Mouse (Mus musculus) embryonic facial prominence, embryonic 11.5 days (tissue): ENCODE measurements around the gene Scrn1. TPM values are rescaled to one million over a fixed set of nuclear protein-coding genes. Genes with fewer than 3 reads are reported as not detected.
A peak's percentile ranks its signal among the peaks of the same experiment; 100 is the strongest.

Experiments
- ATAC-seq: fragments of 200-750 bp; cut with Nextera tagmentation; replicated peaks from 2 replicates; pipeline ENCODE4 v1.8.0; 2017; ENCODE audit warnings: low read depth; ENCODE audit not compliant: insufficient number of reproducible peaks, low FRiP score, low TSS enrichment
- DNase-seq: peaks from one replicate; pipeline ENCODE4 v3.0.0-alpha.2; 2015; ENCODE audit warnings: low spot score
- H3K27ac ChIP-seq: fragments of 300-500 bp; sonication (generic); replicated peaks from 2 replicates; pipeline ENCODE4 v1.5.1; 2014; ENCODE audit warnings: mild to moderate bottlenecking, low read depth, low read length, control low read depth
- H3K27me3 ChIP-seq: fragments of 300-500 bp; sonication (generic); 2 replicates; pipeline ENCODE4 v1.6.1; 2014; ENCODE audit warnings: mild to moderate bottlenecking, low read length, moderate library complexity, mixed read lengths; ENCODE audit not compliant: control insufficient read depth, insufficient read depth
- H3K36me3 ChIP-seq: fragments of 300-500 bp; sonication (generic); replicated peaks from 2 replicates; pipeline ENCODE4 v1.6.1; 2014; ENCODE audit warnings: low read depth, mild to moderate bottlenecking, low read length, moderate library complexity, mixed read lengths; ENCODE audit not compliant: control insufficient read depth, insufficient read depth
- H3K4me1 ChIP-seq: fragments of 300-500 bp; sonication (generic); 2 replicates; pipeline ENCODE4 v1.6.1; 2014; ENCODE audit warnings: low read length, mixed read lengths; ENCODE audit not compliant: control insufficient read depth, insufficient read depth
- H3K4me2 ChIP-seq: fragments of 300-500 bp; sonication (generic); 2 replicates; pipeline ENCODE4 v1.6.1; 2014; ENCODE audit warnings: low read depth, mild to moderate bottlenecking, control low read depth, low read length, moderate library complexity
- H3K4me3 ChIP-seq: fragments of 300-500 bp; sonication (generic); 2 replicates; pipeline ENCODE4 v1.5.1; 2014; ENCODE audit warnings: low read depth, low read length, control low read depth
- H3K9ac ChIP-seq: fragments of 300-500 bp; sonication (generic); replicated peaks from 2 replicates; pipeline ENCODE4 v1.6.1; 2014; ENCODE audit warnings: mild to moderate bottlenecking, control low read depth, low read length
- H3K9me3 ChIP-seq: fragments of 300-500 bp; sonication (generic); replicated peaks from 2 replicates; pipeline ENCODE4 v1.6.1; 2016; ENCODE audit warnings: mild to moderate bottlenecking, low read length, inconsistent platforms, mixed read lengths; ENCODE audit not compliant: control insufficient read depth
- WGBS: fragments of 180-500 bp; shearing (Covaris S2); extraction: QIAGEN DNeasy Blood & Tissue Kit; methylation state at CpG from one replicate; pipeline ENCODE4 v1.1.7; 2014; 5-methylcytosine and 5-hydroxymethylcytosine counted together
- polyA plus RNA-seq: library from polyadenylated mRNA; unstranded; fragments of >200 nt; fragmentation: Nextera tagmentation; extraction: Ambion mirVana; gene quantifications from 2 replicates; pipeline ENCODE4 v1.2.1, GENCODE M21; 2014

Gene Scrn1
- polyA plus RNA-seq, 1 experiment from 2014 or later: 25.4 TPM

DNA sequence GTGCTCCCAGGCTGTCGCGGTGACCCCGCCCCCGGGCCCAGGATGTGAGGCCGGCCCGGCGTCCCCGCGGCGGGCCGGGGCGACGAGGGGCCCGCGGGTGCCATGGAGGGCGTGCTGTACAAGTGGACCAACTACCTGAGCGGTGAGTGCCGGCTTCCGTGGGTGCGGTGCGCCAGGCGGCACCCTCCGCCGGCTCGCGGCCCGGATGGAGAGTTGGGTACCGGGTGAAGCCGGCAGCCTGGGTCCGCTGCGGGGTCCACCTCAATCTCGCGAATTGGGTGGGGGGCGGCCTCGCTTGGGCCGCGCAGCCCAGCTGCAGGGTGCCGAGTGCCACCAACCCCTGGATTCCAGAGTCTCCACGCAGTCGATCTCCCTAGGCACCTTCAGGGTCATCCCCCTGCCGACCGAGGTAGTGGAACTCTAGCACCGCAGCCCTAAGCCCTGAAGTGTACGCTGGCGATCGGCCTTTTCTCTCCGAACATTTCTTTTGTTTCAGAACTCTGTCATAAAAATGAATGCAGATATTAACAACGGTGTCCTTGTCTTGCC lies 29.1 kb upstream of the Scrn1 start:
- Histone ChIP-seq H3K4me3 (peak overlapping the region; percentile 80), H3K4me2 (peak overlapping the region; percentile 69), H3K27me3 (no peaks in the 10 kb centered on the region), H3K9ac (peak overlapping the region; percentile 85), H3K4me1 (no peaks in the 10 kb centered on the region), H3K9me3 (no peaks in the 10 kb centered on the region), H3K27ac (no peak overlapping the region; the same call in 1 of the 2 replicates), H3K36me3 (no peaks in the 10 kb centered on the region)
- under 1% methylated on average over 48 of the region's 48 CpGs for WGBS
- peak; percentile 68 for ATAC-seq
- DNase-seq: peak; percentile 40

DNA sequence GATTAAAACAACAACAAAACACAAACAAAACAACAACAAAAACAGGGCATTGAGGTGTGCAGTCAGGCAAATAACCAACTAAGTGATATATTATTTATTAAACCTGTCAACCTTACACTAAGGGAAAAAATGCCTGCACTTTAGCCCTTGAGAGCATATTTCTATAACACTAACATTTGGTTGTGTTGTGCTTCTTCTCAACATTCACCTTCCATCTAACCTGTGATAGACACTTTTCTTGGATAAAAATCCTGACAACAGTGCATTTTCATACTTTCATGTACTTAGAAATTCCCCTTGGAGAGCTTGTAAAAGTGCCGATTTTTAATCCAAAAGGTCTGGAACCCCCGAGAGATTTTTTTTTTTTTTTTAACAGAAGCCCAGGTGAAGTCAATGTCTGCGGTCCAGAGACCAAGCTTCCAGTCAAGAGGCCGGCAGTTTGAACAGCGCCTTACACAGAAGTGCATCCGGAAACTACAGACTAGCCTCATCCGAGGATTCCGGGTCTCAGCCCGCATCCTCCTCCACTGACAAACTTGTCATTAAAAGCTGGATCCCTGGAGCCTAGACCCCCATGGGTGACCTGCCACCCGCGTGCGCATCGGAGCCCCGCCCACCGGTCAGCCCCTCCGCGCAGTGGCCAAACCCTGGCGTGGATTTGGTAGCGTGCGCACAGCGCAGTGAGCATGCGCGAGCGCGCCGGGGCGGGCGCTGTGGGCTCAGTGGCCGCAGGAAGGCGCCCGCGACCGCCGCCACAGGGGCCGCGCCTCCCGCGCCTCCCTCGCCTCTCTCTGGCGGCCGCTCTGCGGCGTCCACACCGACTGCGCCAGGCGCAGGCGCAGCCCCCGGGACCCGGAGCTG lies 28.4 kb upstream of the Scrn1 start, which contains the start of gene Plekha8:
Plekha8 (plus strand) TSS at position 643 of the 861 bp plus-strand sequence.
- ATAC-seq: peak; percentile 91

DNA sequence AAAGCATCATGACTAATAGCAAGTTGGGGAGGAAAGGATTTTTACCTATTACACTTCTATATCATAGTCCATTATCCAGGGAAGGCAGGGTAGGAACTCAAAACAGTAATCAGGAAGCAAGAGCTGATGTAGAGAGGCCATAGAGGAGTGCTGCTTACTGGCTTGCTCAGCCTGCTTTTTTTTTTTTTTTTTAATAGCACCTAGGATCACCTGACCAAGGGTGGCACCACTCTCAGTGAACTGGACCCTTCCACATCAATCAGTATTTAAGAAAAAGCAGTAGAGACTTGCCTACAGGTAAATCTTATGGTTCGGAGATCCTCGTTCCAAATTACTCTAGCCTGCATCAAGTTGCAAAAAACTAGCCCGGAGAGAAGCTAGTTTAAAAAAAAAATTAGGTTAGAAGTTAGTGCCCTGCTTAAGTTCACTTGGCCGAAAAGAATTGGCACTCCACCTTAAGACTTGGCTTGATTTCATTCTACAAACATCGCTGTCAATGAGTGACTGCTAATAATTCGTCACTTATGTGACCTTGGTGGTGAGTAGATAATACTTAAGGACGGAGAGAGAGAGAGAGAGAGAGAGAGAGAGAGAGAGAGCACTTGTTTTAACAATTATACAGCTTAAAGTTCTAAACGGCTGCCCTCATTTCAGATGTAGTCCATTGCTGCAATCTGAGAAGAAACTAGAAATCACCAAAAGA lies 27.6 kb upstream of the Scrn1 start:
- no peak overlapping the region for H3K27ac ChIP-seq
- WGBS: 55% methylated on average over 8 of the region's 8 CpGs

More for the DNA sequence above, 28.4 kb upstream of the Scrn1 start, which contains the start of gene Plekha8:
- Histone ChIP-seq H3K4me3 (peak within 1 kb of the TSS; percentile 80), H3K4me1 (no peaks in the 10 kb centered on the region), H3K4me2 (peak within 1 kb of the TSS; percentile 69), H3K27ac (no peak within 1 kb of the TSS; the same call in 1 of the 2 replicates), H3K9ac (peak within 1 kb of the TSS; percentile 85), H3K27me3 (no peaks in the 10 kb centered on the region), H3K9me3 (no peaks in the 10 kb centered on the region), H3K36me3 (no peaks in the 10 kb centered on the region)
- under 1% methylated on average over 47 of the region's 49 CpGs for WGBS
- DNase-seq: peak; percentile 95

DNA sequence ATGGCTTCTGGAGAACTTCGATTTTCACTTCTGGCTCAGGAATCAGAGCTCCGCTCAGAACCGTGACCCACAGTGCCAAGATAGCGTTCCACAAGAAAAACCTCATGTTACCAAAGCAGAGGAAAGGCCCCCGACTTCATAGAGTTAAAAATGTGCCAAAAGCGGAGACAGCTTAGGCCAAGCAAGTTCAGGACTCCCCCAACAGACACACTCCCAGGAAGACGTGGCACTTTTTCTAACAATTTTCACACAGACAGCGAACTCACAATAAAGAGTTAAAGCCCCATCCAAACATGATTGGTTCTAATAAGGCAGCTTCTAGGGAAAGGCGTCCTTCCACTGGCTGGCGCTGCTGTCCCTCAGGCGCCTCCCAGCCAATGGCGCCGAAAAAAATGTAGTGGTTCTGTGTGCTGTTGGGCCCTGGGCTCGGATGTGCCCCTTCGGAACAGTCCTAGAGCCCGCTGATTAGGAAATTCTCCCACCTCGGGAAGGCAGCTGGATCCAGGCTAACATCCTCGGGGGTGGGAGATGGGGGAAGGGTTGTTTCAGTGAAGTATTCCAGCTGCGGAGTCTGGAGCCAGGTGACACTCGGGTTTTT lies 26.7 kb upstream of the Scrn1 start:
- peak overlapping the region; percentile 62 for H3K9ac ChIP-seq
- H3K36me3 ChIP-seq: no peaks in the 10 kb centered on the region
- H3K4me2 ChIP-seq: peak overlapping the region; percentile 64
- no peaks in the 10 kb centered on the region for H3K27me3 ChIP-seq
- no peaks in the 10 kb centered on the region for H3K4me1 ChIP-seq
- peak; percentile 90 for DNase-seq
- peak; percentile 70; the same call in 1 of the 2 replicates for ATAC-seq
- no peak overlapping the region for H3K27ac ChIP-seq
- no peaks in the 10 kb centered on the region for H3K9me3 ChIP-seq
- H3K4me3 ChIP-seq: peak overlapping the region; percentile 55
- under 1% methylated on average over 20 of the region's 20 CpGs for WGBS

More for the DNA sequence above, 27.6 kb upstream of the Scrn1 start:
- H3K4me2 ChIP-seq: no peak overlapping the region; the same call in 1 of the 2 replicates
- no peaks in the 10 kb centered on the region for H3K4me1 ChIP-seq
- peak overlapping the region; percentile 55; the same call in 1 of the 2 replicates for H3K4me3 ChIP-seq
- H3K9ac ChIP-seq: no peak overlapping the region
- no peaks in the 10 kb centered on the region for H3K9me3 ChIP-seq
- no peak for ATAC-seq
- DNase-seq: no peak
- no peaks in the 10 kb centered on the region for H3K27me3 ChIP-seq
- H3K36me3 ChIP-seq: no peaks in the 10 kb centered on the region

DNA sequence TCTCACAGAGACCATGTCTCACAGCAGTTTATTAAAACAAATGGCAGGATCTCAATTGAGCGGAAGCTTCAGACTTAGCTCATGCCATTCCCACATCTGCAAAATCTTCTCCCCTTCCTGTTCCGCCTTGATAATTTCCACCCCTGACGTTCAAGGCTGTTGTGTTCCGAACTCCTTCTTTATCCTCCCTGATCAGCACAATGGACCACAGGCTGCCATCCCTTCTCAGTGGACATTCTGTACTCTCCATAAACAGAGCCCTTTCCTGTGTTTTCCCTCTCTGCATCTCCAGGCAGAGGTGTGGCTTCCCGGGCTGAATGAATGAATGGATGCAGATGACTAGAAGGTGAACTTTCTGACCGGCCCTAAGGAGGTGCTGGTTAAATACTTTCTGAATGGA lies 25.5 kb upstream of the Scrn1 start:
- Histone ChIP-seq H3K9me3 (no peaks in the 10 kb centered on the region), H3K27ac (no peak overlapping the region), H3K9ac (no peak overlapping the region; the same call in 1 of the 2 replicates), H3K36me3 (no peaks in the 10 kb centered on the region), H3K4me3 (peak overlapping the region; percentile 15; the same call in 1 of the 2 replicates), H3K4me2 (peak overlapping the region; percentile 28), H3K27me3 (no peaks in the 10 kb centered on the region), H3K4me1 (no peaks in the 10 kb centered on the region)
- no peak for ATAC-seq
- 47% methylated on average over 6 of the region's 6 CpGs for WGBS
- no peak for DNase-seq

DNA sequence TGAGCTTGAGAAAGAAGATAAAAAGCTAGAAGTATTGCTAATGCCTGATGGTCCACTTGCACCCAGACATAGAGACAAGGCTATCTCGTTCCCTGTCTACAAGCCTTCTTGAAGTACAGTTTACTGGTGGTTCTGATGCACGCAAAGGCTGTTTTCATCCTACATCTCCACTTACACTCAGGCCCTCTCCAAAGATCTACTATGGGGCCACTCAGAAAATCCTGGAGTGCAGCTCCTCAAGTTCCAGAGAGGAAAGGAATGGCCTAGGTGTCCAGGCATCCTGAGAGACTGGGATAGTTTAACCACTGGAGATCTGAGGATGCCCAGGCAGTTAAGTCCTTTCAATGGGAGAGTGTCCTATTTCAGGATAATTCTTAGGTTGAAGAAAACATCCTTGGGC lies 24.4 kb upstream of the Scrn1 start:
- Histone ChIP-seq H3K4me1 (no peaks in the 10 kb centered on the region), H3K4me2 (no peak overlapping the region), H3K9me3 (no peaks in the 10 kb centered on the region), H3K27me3 (no peaks in the 10 kb centered on the region), H3K4me3 (no peak overlapping the region), H3K36me3 (no peaks in the 10 kb centered on the region), H3K27ac (no peak overlapping the region), H3K9ac (no peak overlapping the region)
- WGBS: 100% methylated on average over 2 of the region's 2 CpGs
- no peak for DNase-seq
- no peak for ATAC-seq

DNA sequence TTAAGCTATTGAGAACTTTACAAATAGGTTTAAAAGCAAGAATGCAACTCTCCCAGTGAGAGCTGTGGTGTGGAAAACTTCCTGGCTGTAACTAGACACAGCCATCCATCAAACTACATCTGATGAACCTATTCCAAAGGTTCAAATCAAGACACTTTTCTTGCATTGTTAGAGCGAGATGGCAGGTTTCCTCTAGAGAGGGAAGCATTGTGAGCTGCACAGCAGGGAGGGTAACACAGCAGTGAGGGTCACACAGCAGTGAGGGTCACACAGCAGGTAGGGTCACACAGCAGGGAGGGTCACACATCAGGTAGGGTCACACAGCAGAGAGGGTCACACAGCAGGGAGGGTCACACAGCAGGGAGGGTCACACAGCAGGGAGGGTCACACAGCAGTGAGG lies 21.9 kb upstream of the Scrn1 start:
- Histone ChIP-seq H3K4me2 (no peak overlapping the region), H3K9ac (no peak overlapping the region), H3K9me3 (no peaks in the 10 kb centered on the region), H3K4me1 (no peaks in the 10 kb centered on the region), H3K4me3 (no peak overlapping the region), H3K27ac (no peak overlapping the region), H3K27me3 (no peaks in the 10 kb centered on the region), H3K36me3 (no peaks in the 10 kb centered on the region)
- no peak for ATAC-seq
- DNase-seq: no peak
- WGBS: 65% methylated on average over 1 of the region's 1 CpGs
